Mouse (Mus musculus) left cerebral cortex, postnatal 10 days (tissue): ENCODE data around the gene Slc31a2. TPM values are rescaled to one million over a fixed set of nuclear protein-coding genes. Genes with fewer than 3 reads are reported as not detected.

Experiments used
- DNase-seq, 2 experiments: peaks; one replicate each; pipeline ENCODE4 v3.0.0; 2021 to 2022; ENCODE audit warnings: low spot score in 2 of 2, mixed read lengths in 1 of 2; ENCODE audit errors: extremely low spot score in 1 of 2
- intact Hi-C: fragments of 180-260 bp; cut with DNase I; formaldehyde crosslinking; loops from one replicate; pipeline ENCODE4 v1.15.1; 2025
- total RNA-seq, 2 experiments: library from RNA; stranded (reverse); gene quantifications; 2 replicates each; pipeline ENCODE4 v1.2.3; 2021

Gene Slc31a2
- total RNA-seq, 2 experiments from 2014 or later: 8.5 to 9.4 TPM

DNA sequence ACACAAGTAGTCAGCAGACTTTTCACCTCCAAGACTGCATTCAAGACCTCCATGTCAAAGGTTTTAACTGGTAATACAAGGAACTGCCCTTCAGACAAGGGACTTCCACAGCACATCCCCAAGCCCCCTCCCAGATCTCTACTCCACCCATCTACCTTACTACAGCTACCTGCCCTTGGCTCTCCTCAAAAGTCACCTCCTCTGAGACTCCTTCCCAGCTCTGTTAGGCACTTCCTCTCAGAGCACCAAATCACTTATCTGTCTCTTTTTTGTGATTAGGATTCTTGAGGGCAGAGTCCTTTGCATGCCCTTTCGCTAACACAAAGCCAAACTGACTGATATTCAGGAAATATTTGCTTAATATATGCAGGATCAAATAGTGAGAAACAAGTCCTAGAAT lies 43.9 kb downstream of the Slc31a2 start:
- intact Hi-C loops: no loop called here
- no peak for DNase-seq

DNA sequence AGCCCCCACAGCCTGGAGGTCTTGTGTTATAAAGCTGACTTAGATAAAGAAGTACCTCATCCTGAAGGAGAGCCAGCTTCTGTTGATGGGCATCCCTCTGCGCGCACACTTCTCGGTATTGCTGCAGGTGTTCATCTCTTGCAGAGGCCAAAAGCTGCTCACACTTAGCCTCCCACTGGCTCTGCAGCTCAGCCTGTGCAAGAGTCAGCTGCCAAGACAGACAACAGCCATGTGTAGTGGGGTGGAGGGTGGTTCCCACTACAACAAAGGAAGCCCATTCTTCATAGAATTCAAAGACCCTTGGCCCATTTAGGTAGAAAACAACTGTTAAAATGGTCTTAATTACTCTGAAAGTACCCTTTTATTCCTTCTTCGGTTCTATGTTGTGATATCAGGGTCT lies 44.5 kb downstream of the Slc31a2 start:
- DNase-seq: no peak
- intact Hi-C loops: no loop called here

DNA sequence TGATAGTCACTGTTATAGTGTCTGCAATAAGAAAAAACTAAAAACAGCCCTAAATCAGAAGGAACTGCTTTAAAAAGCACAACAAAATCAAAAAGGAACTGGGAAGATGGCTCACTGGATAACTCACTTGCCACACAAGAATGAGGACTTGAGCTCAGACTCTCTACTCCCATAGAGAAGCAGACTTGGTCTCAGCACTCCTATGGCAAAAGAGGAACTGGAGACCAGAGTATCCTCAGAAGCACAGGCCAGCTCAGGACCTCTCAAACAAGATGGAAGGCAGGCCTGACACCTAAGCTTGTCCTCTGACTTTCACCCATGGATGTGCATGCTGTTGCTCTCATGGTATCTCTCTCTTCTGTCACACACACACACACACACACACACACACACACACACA lies 46.0 kb downstream of the Slc31a2 start:
- intact Hi-C loops: no loop called here
- DNase-seq: no peak

DNA sequence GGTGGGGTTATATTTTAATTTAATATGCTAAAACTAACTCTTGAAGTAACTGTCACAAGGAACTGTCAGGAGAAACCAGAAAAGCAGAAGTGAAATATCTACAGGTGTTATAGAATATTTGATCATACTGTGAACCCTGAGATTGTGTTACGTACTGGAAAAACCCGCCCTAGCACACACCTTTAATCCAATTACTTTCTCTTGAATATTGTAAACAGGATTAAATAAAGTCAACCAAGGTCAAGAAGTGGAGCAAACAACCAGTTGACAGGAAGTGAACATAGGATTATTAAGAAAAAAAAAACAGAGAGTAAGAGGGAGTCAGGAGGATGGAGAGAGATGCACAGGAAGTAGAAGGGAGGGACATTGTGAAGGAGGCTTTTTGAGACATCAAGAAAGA lies 50.5 kb downstream of the Slc31a2 start:
- intact Hi-C loops: no loop called here
- no peak for DNase-seq

DNA sequence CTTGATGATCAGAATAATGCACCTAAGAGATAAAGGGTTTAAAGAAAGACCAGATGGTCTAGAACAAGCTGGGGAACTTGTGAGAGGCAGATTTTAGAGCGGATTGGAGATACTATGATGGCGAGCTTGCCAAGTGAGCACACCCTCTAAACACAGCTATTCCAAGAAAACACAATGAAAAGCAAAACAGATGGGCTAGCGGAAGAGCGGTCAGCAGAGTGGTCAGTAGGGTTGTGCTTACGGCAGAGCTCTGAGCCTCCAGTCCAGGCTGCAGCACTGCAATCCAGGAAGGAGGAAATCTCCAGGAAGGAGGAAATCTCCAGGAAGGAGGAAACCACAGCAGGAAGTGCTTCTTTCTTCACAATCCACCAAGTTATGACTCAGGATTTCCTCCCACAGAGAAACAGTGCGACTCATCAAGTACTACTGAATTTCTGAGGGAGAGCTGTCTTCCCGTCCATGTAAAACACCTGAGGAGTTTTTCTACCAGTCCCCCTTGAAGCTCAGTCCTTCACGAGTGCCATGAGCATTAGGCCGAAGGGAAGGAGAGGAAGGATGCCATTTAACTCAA lies 51.4 kb downstream of the Slc31a2 start:
- intact Hi-C loops: no loop called here
- no peak for DNase-seq

DNA sequence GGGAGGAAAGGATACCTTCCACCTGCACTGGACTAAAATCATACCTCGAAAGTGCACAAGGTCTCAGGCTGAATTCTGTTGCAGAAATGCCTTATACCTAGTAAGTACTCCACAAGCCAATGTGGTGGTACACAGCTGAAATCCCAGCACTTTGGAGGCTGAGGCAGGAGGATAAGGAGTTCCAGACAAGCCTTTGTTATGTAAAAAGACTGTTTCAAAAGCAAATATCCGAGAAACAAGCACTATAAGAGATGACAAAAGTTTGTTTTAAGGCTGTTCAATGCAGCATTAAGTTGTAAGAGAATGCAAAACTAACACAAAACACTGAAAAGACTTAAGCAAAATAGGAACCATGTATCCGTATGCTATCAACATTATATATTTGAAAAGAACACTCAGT lies 52.2 kb downstream of the Slc31a2 start:
- DNase-seq: no peak
- intact Hi-C loops: no loop called here

DNA sequence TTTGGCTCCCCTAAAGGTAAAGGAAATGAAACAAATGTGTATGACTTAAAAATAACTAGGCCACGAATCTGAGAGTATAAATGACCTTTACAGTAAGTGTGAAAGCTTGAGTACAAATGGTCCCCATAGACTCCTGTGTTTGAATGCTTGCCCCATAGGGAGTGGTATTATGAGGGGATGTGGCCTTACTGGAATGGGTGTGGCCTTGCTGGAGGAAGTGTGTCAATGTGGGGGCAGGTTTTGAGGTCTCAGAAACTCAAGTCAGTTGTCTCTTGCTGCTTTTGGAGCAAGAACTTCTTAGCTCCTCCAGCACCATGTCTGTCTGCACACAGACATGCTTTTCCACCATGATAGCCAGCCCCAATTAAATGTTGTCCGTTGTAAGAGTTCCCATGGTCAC lies 54.1 kb downstream of the Slc31a2 start:
- no peak for DNase-seq
- intact Hi-C loops: no loop called here

DNA sequence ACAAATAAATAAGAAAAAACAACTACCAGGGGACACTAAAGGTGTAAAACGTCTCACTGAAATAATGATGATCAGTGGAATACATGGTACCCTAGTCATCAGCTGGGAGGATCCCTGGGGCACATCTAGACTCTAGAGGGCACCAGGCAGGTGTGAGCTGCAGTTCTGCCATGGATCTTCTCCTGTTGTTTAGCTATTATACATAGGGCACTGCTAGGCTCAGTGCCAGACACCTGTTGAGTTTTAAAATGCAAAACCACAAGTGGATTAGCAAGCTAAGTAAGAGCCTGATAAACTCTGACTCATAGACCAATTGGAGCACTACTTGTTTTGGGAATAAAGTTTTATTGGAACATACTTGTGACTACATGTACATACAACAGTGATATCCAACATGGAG lies 55.9 kb downstream of the Slc31a2 start:
- intact Hi-C loops: no loop called here
- no peak for DNase-seq

DNA sequence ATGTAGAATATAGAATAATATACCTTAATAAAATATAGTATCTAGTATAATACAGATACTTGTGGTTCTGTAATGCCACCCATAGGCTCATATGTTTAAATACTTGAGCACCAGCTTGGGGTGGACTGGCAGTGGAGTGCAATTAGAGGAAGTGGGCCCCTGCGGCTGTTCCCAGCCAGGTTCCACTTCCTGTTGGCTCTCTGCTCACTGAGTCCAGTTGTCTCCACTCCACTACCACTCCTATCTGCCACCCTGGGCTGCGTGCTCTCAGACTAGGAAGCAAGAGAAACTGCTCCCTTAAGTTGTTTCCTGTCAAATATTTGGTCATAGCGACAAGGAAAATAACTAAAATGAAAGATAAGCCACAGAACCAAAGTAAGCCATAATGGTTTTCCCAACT lies 60.3 kb downstream of the Slc31a2 start:
- no peak for DNase-seq
- intact Hi-C loops: no loop called here

DNA sequence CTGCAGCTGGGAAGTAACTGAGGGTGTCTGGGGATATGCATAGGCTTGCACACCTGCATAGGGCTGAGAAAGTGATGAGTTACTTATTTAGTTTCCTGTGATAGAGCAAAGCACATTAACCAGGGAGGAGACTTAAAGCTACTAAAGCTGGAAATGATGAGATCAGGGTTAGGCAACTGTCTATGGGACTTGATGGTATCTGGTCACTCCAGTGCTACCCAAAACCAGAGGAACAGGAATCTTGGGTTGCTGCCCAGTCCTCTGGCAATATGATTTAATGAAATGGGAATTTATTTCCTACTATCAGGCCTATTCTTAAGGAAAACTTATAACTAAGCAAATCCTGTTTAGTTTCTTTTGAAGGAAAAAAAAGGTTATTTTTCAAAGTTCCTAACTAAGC lies 63.7 kb downstream of the Slc31a2 start:
- intact Hi-C loops: no loop called here
- no peak for DNase-seq

DNA sequence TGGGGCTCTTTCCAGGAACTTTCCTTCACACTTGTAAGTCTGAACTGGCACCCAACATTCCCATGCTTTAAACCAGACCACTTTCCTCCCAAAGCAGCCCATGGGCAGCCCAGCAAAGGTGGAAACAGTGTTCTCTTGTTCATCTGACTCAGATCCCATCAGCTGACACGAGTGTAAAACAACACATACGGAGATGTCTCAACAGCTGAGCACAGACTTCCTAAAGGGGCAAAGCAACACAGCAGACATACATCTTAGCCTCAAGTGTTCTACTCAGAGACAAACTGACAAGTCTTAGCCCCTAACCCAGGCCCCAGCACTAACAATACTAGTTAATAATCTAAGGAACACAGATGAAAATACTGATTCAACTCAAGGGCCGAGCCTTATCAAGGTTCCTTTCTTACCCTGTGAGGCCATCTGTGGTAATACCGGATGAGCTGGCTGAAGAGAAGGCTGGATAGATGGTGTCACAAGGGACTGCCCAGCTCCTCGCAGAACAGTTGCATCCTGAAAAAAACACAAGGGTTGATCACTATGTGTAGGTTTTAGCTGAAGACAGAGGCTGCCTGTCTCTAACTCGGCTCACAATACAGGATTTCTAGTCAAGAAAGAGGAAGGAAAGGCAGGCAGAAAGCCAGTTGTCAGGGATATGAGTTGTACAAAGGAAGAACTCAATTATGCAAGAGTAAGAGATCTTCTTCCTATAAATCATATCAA lies 66.7 kb downstream of the Slc31a2 start:
- intact Hi-C loops: no loop called here
- DNase-seq: no peak

DNA sequence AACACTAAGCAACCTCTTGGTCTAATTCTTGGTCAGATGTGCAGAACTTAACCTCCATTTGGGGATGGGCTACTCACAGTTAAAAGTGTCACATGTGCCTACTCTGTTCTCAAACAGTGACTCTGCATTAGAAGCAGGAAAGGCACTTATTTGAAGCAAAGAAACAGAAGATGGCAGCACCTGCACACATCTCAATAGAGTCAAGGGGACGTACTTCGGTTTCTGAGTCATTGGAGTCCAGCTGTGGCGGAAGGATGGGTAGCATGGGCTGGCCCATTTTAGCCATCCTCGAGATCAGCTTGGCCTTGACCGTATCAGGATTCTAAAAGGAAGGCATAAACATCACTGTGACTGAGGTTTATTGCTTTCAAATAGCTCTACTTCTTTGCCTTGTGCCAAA lies 69.6 kb downstream of the Slc31a2 start:
- DNase-seq: no peak
- intact Hi-C loops: no loop called here

DNA sequence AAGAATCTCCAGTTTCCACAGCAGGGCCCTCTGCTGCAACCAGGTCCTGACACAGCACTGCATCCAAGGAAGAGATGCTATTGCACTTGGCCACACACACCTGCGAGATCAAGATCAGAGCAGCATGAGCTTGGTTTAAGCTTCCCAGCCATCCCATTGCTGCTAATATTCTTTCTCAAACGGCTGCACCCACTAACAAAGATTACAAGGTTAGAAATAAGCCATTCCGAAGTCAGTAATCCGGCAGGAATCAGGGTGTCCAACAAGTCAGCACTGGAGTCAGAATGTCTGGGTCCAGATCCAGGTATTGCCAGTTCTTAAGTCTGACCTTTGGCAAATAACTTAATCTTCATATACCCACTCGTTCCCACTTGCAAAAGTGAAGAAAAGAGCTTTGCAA lies 76.2 kb downstream of the Slc31a2 start:
- intact Hi-C loops: no loop called here
- no peak for DNase-seq

DNA sequence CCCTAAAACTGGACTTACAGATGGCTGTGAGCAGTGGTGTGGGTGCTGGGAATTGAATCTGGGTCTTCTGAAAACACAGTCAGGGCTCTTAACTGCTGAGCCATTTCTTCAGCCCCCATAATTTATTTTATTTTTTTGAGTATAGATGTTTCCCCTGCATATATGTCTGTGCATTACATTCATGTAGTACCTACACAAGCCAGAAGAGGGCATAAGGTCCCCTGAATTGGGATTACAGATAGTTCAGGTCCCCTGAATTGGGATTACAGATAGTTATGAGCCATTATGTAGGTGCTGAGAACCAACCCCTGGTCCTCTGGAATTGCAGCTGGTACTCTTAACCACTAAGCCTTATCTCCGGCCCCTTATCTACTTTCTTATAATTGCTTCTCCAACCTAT lies 81.6 kb downstream of the Slc31a2 start:
- no peak for DNase-seq
- intact Hi-C loops: no loop called here

DNA sequence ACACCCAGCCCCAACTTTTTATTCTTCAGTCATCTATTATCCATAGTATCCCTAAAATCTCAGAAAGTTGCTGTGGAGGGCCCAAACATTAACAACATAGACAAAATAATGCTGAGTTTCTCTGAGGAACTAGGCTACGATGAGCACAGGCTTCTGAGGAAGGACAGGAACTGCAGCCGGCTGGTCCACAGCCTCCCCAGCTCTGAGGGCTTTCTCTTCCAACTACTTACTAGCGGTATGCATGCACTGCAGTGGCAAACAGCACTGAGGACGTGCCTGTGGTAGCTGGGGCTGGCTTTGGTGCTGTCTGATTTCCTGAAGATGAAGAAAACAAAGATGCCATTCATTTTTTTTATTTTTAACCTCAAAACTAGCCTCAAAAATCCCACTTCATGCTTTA lies 83.5 kb downstream of the Slc31a2 start:
- intact Hi-C loops: no loop called here
- no peak for DNase-seq

DNA sequence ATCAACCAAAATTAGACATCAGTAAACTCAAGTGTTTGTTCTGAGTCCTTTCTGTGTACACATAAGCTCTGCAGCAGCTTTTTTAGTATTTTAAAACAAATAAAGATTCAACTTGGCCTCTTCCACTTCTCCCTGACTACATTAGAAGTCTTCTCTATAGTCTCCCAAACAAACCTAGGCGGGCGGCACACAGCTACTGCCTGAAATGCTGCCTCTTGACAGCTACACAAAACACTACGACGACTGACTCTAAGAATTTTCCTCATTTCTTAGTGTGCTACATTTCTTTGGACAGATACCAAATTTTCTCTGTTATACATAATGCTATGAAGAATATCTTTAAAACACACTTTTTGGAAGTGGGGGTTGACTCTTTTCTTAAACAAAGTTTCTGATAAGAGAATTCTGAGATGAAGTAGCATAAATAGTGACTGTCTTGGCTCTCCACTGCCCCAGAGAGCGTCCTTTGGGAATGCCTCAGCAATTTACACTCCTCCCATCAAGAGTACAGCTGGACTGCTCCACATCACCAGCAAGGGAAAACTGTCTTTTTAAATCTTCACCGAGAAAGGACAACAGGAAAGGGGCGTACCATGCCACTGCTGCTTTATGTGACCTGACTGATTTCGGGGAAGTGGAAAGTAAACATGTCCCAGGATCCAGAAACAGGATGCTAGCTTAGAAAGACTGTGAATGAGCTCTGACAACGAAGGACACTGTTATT lies 85.4 kb downstream of the Slc31a2 start:
- intact Hi-C loops: no loop called here
- DNase-seq: no peak

Other genes starting within 250 kb of the Slc31a2 start
- not detected for gene Mup20, start 208.4 kb upstream of the Slc31a2 start, total RNA-seq
- not detected for gene Mup3, start 175.2 kb upstream of the Slc31a2 start, total RNA-seq
- gene Mup21, start 111.7 kb upstream of the Slc31a2 start, total RNA-seq: not detected
- 10 to 100 TPM; 22.3 to 22.9 TPM for gene Zfp37, start 31.5 kb upstream of the Slc31a2 start, total RNA-seq
- 10 to 100 TPM; 37.2 to 38.8 TPM for gene Fkbp15, start 98.0 kb downstream of the Slc31a2 start, total RNA-seq
- gene Slc31a1, start 98.2 kb downstream of the Slc31a2 start, total RNA-seq: 10 to 100 TPM; 32.7 TPM
- 10 to 100 TPM; 43.1 to 52.3 TPM for gene Cdc26, start 146.1 kb downstream of the Slc31a2 start, total RNA-seq
- gene Prpf4, start 146.2 kb downstream of the Slc31a2 start, total RNA-seq: 10 to 100 TPM; 13.1 to 13.7 TPM
- not detected for gene Rnf183, start 172.7 kb downstream of the Slc31a2 start, total RNA-seq
- 10 to 100 TPM; 10.4 to 12.9 TPM for gene Wdr31, start 208.3 kb downstream of the Slc31a2 start, total RNA-seq
- under 1 TPM; 0.32 to 0.45 TPM for gene Bspry, start 217.5 kb downstream of the Slc31a2 start, total RNA-seq
- gene Hdhd3, start 240.9 kb downstream of the Slc31a2 start, total RNA-seq: 1 to 10 TPM; 8.3 to 8.4 TPM